Mouse (Mus musculus) stomach, postnatal 0 days (tissue): Measurements from ENCODE around the gene Ski. TPM values are rescaled to one million over a fixed set of nuclear protein-coding genes. Genes with fewer than 3 reads are reported as not detected.
"Not testable (repeated sequence)": the region's sequence is repeated elsewhere in the genome, so short reads cannot be mapped to it uniquely, and the experiment has no call there.

Experiments
- ATAC-seq: fragments of 200-750 bp; cut with Nextera tagmentation; 2 replicates; pipeline ENCODE4 v1.8.0; 2017; ENCODE audit not compliant: low FRiP score, low TSS enrichment
- DNase-seq: peaks from one replicate; pipeline ENCODE4 v3.0.0-alpha.2; 2016; ENCODE audit warnings: low spot score
- H3K27ac ChIP-seq: fragments of 300-500 bp; sonication (generic); replicated peaks from 2 replicates; pipeline ENCODE4 v1.5.1; 2014; ENCODE audit warnings: mild to moderate bottlenecking, control low read depth
- H3K27me3 ChIP-seq: fragments of 300-500 bp; sonication (generic); 2 replicates; pipeline ENCODE4 v1.6.1; 2014; ENCODE audit warnings: low read length; ENCODE audit not compliant: control insufficient read depth, insufficient read depth
- H3K36me3 ChIP-seq: fragments of 300-500 bp; sonication (generic); 2 replicates; pipeline ENCODE4 v1.6.1; 2014; ENCODE audit warnings: low read length, mixed read lengths; ENCODE audit not compliant: control insufficient read depth, insufficient read depth
- H3K4me1 ChIP-seq: fragments of 300-500 bp; sonication (generic); replicated peaks from 2 replicates; pipeline ENCODE4 v1.6.1; 2014; ENCODE audit warnings: antibody characterized with exemption; ENCODE audit not compliant: control insufficient read depth, insufficient read depth
- H3K4me2 ChIP-seq: fragments of 300-500 bp; sonication (generic); replicated peaks from 2 replicates; pipeline ENCODE4 v1.6.1; 2014; ENCODE audit warnings: low read depth, mild to moderate bottlenecking, control low read depth, moderate library complexity
- H3K4me3 ChIP-seq: fragments of 300-500 bp; sonication (generic); 2 replicates; pipeline ENCODE4 v1.5.1; 2014; ENCODE audit warnings: low read depth, low read length, control low read depth
- H3K9ac ChIP-seq: fragments of 300-500 bp; sonication (generic); 2 replicates; pipeline ENCODE4 v1.6.1; 2014; ENCODE audit warnings: mild to moderate bottlenecking, low read length, control low read depth, mixed read lengths
- H3K9me3 ChIP-seq: fragments of 300-500 bp; sonication (generic); 2 replicates; pipeline ENCODE4 v1.6.1; 2016; ENCODE audit warnings: low read length; ENCODE audit not compliant: control insufficient read depth
- CTCF ChIP-seq: IDR thresholded peaks from 2 replicates; pipeline ENCODE4 v1.5.1; 2016; ENCODE audit warnings: antibody characterized with exemption, low read depth, mild to moderate bottlenecking, moderate library complexity
- EP300 ChIP-seq: optimal IDR thresholded peaks from 2 replicates; pipeline ENCODE3; 2016; ENCODE audit warnings: antibody characterized with exemption
- WGBS: fragments of 180-500 bp; shearing (Covaris S2); extraction: QIAGEN DNeasy Blood & Tissue Kit; methylation state at CpG from one replicate; pipeline ENCODE4 v1.1.7; 2014; 5-methylcytosine and 5-hydroxymethylcytosine counted together
- polyA plus RNA-seq: library from polyadenylated mRNA; unstranded; fragments of >200 nt; fragmentation: Nextera tagmentation; extraction: Ambion mirVana; gene quantifications from 2 replicates; pipeline ENCODE4 v1.2.1, GENCODE M21; 2015

The Ski gene
- polyA plus RNA-seq, 1 experiment from 2014 or later = 9.7 TPM

DNA sequence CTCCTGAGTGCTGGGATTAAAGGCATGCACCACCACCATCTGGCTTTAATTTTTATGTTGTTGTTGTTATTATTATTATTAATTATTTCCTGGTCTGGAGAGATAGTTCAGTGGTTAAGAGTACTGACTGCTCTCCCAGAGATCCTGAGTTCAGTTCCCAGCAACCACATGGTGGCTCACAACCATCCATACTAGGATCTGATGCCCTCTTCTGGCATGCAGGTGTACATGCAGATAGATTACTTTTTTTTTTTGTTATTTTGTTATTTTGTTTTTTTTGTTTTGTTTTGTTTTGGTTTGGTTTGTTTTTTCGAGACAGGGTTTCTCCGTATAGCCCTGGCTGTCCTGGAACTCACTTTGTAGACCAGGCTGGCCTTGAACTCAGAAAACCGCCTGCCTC lies 25.7 kb upstream of the Ski start:
- 94% methylated on average over 3 of the region's 3 CpGs for WGBS
- H3K9ac ChIP-seq, H3K4me1 ChIP-seq, H3K27me3 ChIP-seq, ATAC-seq, DNase-seq, H3K4me2 ChIP-seq, H3K9me3 ChIP-seq, H3K4me3 ChIP-seq, H3K36me3 ChIP-seq, H3K27ac ChIP-seq: not testable (repeated sequence)
- TF ChIP-seq CTCF = peak; percentile 60

GRCm38 (mm10) chr4:155246691-155247105 lies 24.3 kb upstream of the Ski start:
- DNase-seq = peak; percentile 45
- Histone ChIP-seq H3K27me3 (no peaks in the 10 kb centered on the region), H3K4me3 (no peak overlapping the region), H3K4me2 (no peak overlapping the region), H3K9me3 (no peaks in the 10 kb centered on the region), H3K27ac (0 out of 2 replicates have a peak overlapping the region, but pooled peaks have one; percentile 2), H3K4me1 (no peaks in the 10 kb centered on the region), H3K36me3 (no peaks in the 10 kb centered on the region), H3K9ac (no peak overlapping the region)
- TF ChIP-seq EP300 (no peak), CTCF (no peak)
- ATAC-seq = no peak
- 73% methylated on average over 12 of the region's 12 CpGs for WGBS

DNA sequence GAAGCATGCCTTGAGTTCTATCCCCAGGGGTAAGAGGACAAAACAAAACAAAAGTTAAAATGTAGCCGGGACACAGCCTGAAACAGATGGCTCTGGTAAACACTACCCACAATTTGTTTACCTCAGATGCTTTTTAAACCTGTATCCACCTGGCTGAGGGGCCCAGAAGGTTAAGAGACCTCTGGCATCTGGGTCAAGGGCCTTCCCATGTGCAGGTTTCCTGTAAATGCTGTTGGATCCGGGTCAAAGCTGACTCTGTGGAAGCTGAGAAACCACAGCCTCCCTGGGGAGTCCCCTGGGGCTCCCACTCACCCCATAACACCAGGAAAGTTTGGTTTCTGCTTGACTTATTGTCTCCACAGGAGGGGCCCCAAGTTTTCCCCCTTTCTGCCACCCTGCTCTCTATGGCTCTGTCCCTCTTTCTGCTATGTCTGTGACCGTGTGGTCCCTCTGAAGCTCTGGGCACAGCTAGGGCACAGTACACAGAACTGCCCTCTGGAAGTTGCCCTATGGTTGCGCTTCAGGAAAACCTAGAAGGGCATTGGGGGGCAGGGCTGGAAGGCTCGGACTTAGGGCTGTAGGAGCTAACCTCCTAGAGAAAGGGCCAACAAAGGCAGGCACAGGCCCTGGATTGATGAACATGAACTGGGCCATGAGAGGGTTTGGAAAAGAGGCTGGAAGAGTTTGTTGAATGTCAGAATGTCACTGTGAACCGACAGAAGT lies 23.5 kb upstream of the Ski start:
- DNase-seq (no peak), ATAC-seq (no peak)
- no peak overlapping the region for H3K27ac ChIP-seq
- no peak overlapping the region for H3K9ac ChIP-seq
- H3K27me3 ChIP-seq = no peaks in the 10 kb centered on the region
- H3K4me3 ChIP-seq = no peak overlapping the region
- H3K4me2 ChIP-seq = no peak overlapping the region
- H3K9me3 ChIP-seq = no peaks in the 10 kb centered on the region
- TF ChIP-seq CTCF (no peak), EP300 (no peak)
- no peaks in the 10 kb centered on the region for H3K36me3 ChIP-seq
- 51% methylated on average over 6 of the region's 6 CpGs for WGBS
- H3K4me1 ChIP-seq = no peaks in the 10 kb centered on the region

- no peaks in the 10 kb centered on the region for H3K9me3 ChIP-seq
- no peaks in the 10 kb centered on the region for H3K27me3 ChIP-seq
- DNase-seq (no peak), ATAC-seq (no peak)
- H3K36me3 ChIP-seq = no peaks in the 10 kb centered on the region
- no peak overlapping the region for H3K4me2 ChIP-seq
- no peak overlapping the region for H3K27ac ChIP-seq
- peaks cover 4% of the 10 kb centered on the region for H3K4me1 ChIP-seq
- TF ChIP-seq CTCF = no peak
- no peak for TF ChIP-seq EP300
- H3K9ac ChIP-seq = no peak overlapping the region
- 86% methylated on average over 12 of the region's 12 CpGs for whole genome bisulfite sequencing
- H3K4me3 ChIP-seq = no peak overlapping the region
Measured at GRCm38 (mm10) chr4:155243233-155243632, 20.8 kb upstream of the Ski start.

GRCm38 (mm10) chr4:155242292-155242691 lies 19.9 kb upstream of the Ski start:
- Histone ChIP-seq H3K27ac (no peak overlapping the region), H3K4me2 (no peak overlapping the region), H3K36me3 (no peaks in the 10 kb centered on the region), H3K27me3 (no peaks in the 10 kb centered on the region), H3K9ac (no peak overlapping the region), H3K9me3 (no peaks in the 10 kb centered on the region), H3K4me1 (peaks cover 10% of the 10 kb centered on the region), H3K4me3 (no peak overlapping the region)
- DNase-seq = no peak
- WGBS = 92% methylated on average over 5 of the region's 5 CpGs
- ATAC-seq = no peak
- no peak for TF ChIP-seq CTCF
- TF ChIP-seq EP300 = no peak

- Histone ChIP-seq H3K36me3 (no peaks in the 10 kb centered on the region), H3K9me3 (no peaks in the 10 kb centered on the region), H3K27me3 (no peaks in the 10 kb centered on the region), H3K4me2 (no peak overlapping the region), H3K27ac (no peak overlapping the region), H3K4me1 (peaks cover 10% of the 10 kb centered on the region), H3K9ac (no peak overlapping the region), H3K4me3 (no peak overlapping the region)
- TF ChIP-seq EP300 = no peak
- TF ChIP-seq CTCF = no peak
- no peak for DNase-seq
- WGBS = 79% methylated on average over 9 of the region's 9 CpGs
- no peak for ATAC-seq
Measured at GRCm38 (mm10) chr4:155241789-155242188, 19.4 kb upstream of the Ski start.
